Mouse (Mus musculus) adrenal gland, postnatal 10 days (tissue): ENCODE data around the gene Cnga4. TPM values are rescaled to one million over a fixed set of nuclear protein-coding genes. Genes with fewer than 3 reads are reported as not detected.
"Not testable (repeated sequence)": the region's sequence is repeated elsewhere in the genome, so short reads cannot be mapped to it uniquely, and the experiment has no call there.

Source experiments
- DNase-seq: peaks from one replicate; pipeline ENCODE4 v3.0.0; 2021; ENCODE audit warnings: mixed read lengths
- total RNA-seq, 2 experiments: library from RNA; stranded (reverse); gene quantifications; 2 replicates each; pipeline ENCODE4 v1.2.3; 2021

Cnga4 gene
- total RNA-seq, 2 experiments from 2014 or later = not detected

GRCm38 (mm10) chr7:105416529-105416928, 12.2 kb downstream of the Cnga4 start:
- DNase-seq = no peak

- no peak for DNase-seq
These were observed 13.7 kb downstream of the Cnga4 start for GRCm38 (mm10) chr7:105418106-105418505.

DNA sequence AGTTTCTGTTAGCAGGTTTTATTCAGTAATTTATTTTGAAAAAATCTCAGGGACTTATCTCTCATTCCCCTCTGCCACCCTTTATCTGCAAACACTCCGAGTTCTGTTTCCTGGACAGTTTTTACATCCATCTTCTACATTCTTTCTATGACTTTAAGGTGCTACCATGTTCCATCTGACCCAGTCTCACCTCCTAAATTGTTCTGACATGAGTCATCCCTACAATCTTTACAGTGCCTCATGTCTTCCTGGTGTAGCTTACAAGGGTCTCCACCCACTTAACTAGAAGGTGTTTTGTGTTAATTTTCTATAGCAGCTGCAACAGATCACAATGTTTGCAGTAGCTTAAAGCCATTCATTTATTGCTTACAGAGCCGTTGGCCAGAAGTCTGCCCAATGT, 16.5 kb downstream of the Cnga4 start:
- no peak for DNase-seq

DNA sequence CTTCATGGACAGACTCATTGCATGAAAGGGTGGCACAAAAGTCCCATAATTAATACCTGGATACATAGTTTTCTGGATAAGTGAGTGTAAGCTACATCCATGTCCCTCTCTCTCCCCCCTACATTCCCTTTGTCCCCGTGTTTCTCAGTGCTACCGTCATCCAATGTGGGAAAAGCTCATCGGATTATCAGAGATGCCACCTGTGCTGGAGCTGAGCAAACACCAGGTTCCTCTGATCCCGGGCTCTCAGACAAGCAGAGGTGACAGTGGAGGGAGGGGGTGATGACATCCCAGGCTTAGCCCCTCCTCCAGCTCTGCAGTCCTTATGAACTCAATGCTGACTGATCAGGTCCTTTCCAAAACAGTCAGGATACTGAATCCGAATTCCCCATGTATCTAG, 20.0 kb downstream of the Cnga4 start:
- no peak for DNase-seq

GRCm38 (mm10) chr7:105425424-105426043, 21.2 kb downstream of the Cnga4 start, which contains the start of gene Cckbr:
Cckbr (plus strand) TSS chr7:105425731.
- no peak for DNase-seq

DNA sequence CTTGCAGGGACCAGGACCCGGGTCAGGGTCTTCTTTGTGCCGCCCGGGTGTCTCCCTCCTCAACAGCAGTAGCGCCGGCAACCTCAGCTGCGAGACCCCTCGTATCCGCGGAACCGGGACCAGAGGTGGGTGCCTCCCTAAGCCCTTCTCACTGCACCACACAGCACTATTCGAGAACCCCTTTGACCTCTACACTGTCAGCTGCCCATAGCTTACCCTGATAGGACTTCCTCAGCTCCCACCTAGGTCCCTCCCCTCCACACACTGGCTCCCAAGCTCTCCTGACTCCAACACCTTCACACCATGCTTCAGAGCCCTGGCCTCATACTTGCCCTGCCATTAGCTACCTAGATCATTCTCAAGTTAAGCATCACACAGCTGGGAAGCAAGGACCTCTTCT, 21.7 kb downstream of the Cnga4 start:
- no peak for DNase-seq

- no peak for DNase-seq
These were observed 27.7 kb downstream of the Cnga4 start for GRCm38 (mm10) chr7:105432058-105432457.

DNA sequence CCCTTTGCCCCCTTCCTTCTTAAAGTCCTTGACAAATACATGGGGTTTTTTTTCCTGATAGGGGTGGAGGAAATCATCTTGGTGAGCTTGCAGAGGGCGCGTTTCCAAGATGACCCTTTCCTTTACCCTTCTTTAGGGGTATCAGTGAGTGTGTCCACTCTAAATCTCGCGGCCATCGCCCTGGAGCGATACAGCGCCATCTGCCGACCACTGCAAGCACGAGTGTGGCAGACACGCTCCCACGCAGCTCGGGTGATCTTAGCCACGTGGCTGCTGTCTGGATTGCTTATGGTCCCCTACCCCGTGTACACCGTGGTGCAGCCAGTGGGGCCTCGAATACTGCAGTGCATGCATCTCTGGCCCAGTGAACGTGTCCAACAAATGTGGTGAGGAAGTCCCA, 29.5 kb downstream of the Cnga4 start:
- no peak for DNase-seq

- no peak for DNase-seq
These were observed 30.4 kb downstream of the Cnga4 start for GRCm38 (mm10) chr7:105434798-105435197.

DNA sequence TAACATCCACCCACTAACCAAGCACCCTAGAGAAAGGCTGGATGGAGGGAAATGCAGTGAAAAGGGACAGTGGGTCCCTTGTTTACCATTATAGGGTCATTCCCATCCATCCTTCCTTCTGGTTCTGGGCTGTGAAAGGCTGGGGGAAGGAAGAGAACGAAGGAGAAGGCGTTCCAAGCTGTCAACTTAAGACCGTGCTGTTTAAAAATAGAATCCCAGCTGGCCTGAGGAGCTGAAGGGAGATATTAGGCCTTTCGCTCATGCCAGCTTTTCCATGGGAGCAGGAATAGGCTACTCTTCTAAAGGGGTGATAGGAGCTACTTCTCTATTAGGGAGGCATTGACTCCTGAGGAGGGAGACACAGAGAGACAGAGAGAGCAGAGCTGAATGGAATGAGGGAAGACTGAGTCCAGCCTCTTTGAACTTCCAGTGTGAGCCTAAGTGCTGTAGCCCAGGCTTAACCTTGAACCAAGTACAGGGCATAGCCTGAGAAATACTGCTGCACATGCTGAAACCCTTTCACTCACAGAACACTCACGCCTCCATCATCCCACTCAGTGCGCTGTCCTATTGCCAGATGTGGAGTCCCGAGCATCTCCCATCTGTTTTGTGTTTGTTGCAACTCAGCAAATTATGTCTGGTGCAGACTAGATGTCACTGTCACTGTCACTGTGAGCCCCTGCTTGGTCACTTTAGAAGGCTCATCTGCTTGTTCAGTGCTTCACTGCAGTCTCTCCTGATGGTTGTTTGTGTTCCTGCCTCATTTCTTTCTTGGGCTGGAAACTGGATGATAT, 33.8 kb downstream of the Cnga4 start:
- DNase-seq = no peak

DNA sequence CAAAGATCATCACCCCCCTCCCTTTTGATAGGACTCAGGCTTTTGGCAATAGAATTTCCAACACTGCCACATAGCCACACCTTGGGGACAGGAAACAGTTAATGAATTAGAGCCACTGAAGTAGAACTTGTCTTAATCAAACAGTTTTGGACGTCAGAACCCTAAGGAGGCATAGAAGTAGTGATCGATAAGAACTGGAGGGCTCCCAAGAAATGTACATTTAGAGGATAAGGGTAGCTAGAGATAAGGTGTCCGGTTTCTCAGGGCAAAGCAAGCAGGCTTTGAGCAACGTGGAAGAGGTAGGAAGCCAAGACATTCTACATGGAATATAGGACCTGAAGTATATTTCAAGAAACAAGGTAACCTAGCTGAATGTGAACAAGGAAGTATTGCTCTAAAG, 37.1 kb downstream of the Cnga4 start:
- DNase-seq = no peak

- no peak for DNase-seq
These were observed 40.7 kb downstream of the Cnga4 start for GRCm38 (mm10) chr7:105445076-105445475.

- not testable (repeated sequence) for DNase-seq
These were observed 49.0 kb downstream of the Cnga4 start for GRCm38 (mm10) chr7:105453345-105453744.

Other genes with a start within 250 kb of the Cnga4 start
- not detected for gene Olfr684, start 240.9 kb upstream of the Cnga4 start, total RNA-seq
- not detected for gene Olfr685, start 218.6 kb upstream of the Cnga4 start, total RNA-seq
- not detected for gene Olfr686, start 197.1 kb upstream of the Cnga4 start, total RNA-seq
- gene Olfr688, start 116.5 kb upstream of the Cnga4 start, total RNA-seq = not detected
- not detected for gene Olfr689, start 93.4 kb upstream of the Cnga4 start, total RNA-seq
- not detected for gene Olfr690, start 70.5 kb upstream of the Cnga4 start, total RNA-seq
- not detected for gene Olfr691, start 62.3 kb upstream of the Cnga4 start, total RNA-seq
- gene Olfr692, start 36.3 kb upstream of the Cnga4 start, total RNA-seq = not detected
- gene Gm5901, start 29.5 kb upstream of the Cnga4 start, total RNA-seq = not detected
- 10 to 100 TPM; 24.3 to 29.4 TPM for gene Fam160a2, start 4.5 kb upstream of the Cnga4 start, total RNA-seq
- under 1 TPM in 1 of 2 experiments, not detected in 1; 0.12 TPM for gene Cckbr, start 21.2 kb downstream of the Cnga4 start, total RNA-seq
- gene Cavin3, start 77.7 kb downstream of the Cnga4 start, total RNA-seq = 10 to 100 TPM; 48.6 to 49.5 TPM
- 10 to 100 TPM; 59.2 to 68.1 TPM for gene Smpd1, start 149.8 kb downstream of the Cnga4 start, total RNA-seq
- gene Apbb1, start 177.1 kb downstream of the Cnga4 start, total RNA-seq = 10 to 100 TPM; 19.6 to 25.2 TPM
- 100 to 1,000 TPM; 313 to 789 TPM for gene Hpx, start 195.6 kb downstream of the Cnga4 start, total RNA-seq
- 10 to 100 TPM; 32.5 to 45.1 TPM for gene Trim3, start 229.0 kb downstream of the Cnga4 start, total RNA-seq
- 100 to 1,000 TPM; 129 to 132 TPM for gene Timm10b, start 235.5 kb downstream of the Cnga4 start, total RNA-seq
- 10 to 100 TPM; 48.3 to 57.8 TPM for gene Arfip2, start 235.8 kb downstream of the Cnga4 start, total RNA-seq
- gene Gm45799, start 236.0 kb downstream of the Cnga4 start, total RNA-seq = 10 to 100 TPM in 1 of 2 experiments, 1 to 10 TPM in 1; 6.3 to 10.4 TPM
- gene Dnhd1, start 246.3 kb downstream of the Cnga4 start, total RNA-seq = 1 to 10 TPM; 3.0 to 4.7 TPM